Mouse (Mus musculus): ENCODE data around the gene Ldlrad3. TPM values are rescaled to one million over a fixed set of nuclear protein-coding genes. Genes with fewer than 3 reads are reported as not detected.

Ldlrad3 gene
- total RNA-seq, 1 experiment from 2014 or later = 8.8 TPM

GRCm38 (mm10) chr2:101998911-101999572 is 187.1 kb downstream of the Ldlrad3 start:
- DNase-seq = no peak

- no peak for DNase-seq
Observed at GRCm38 (mm10) chr2:101997013-101997412, 189.2 kb downstream of the Ldlrad3 start.

- no peak for DNase-seq
Observed at GRCm38 (mm10) chr2:101992574-101993310, 193.4 kb downstream of the Ldlrad3 start.

- no peak for DNase-seq
Observed at GRCm38 (mm10) chr2:101991726-101992125, 194.5 kb downstream of the Ldlrad3 start.

- DNase-seq = no peak
Observed at GRCm38 (mm10) chr2:101986344-101987087, 199.7 kb downstream of the Ldlrad3 start.

- no peak for DNase-seq
Observed at GRCm38 (mm10) chr2:101983853-101984543, 202.2 kb downstream of the Ldlrad3 start.

- no peak for DNase-seq
Observed at GRCm38 (mm10) chr2:101983082-101983852, 202.9 kb downstream of the Ldlrad3 start.

- no peak for DNase-seq
Observed at GRCm38 (mm10) chr2:101981964-101982498, 204.2 kb downstream of the Ldlrad3 start.

- DNase-seq = no peak
Observed at GRCm38 (mm10) chr2:101981211-101981610, 205.0 kb downstream of the Ldlrad3 start.

GRCm38 (mm10) chr2:101980456-101980947 is 205.7 kb downstream of the Ldlrad3 start:
- DNase-seq = no peak

GRCm38 (mm10) chr2:101978534-101979525 is 207.4 kb downstream of the Ldlrad3 start:
- peak; percentile 47 for DNase-seq

GRCm38 (mm10) chr2:101976399-101977064 is 209.7 kb downstream of the Ldlrad3 start:
- no peak for DNase-seq

- no peak for DNase-seq
Observed at GRCm38 (mm10) chr2:101973810-101974209, 212.4 kb downstream of the Ldlrad3 start.

GRCm38 (mm10) chr2:101967601-101968000 is 218.6 kb downstream of the Ldlrad3 start:
- DNase-seq = no peak

- no peak for DNase-seq
Observed at GRCm38 (mm10) chr2:101967152-101967551, 219.0 kb downstream of the Ldlrad3 start.

GRCm38 (mm10) chr2:101966017-101966416 is 220.2 kb downstream of the Ldlrad3 start:
- DNase-seq = no peak

GRCm38 (mm10) chr2:101965515-101965914 is 220.7 kb downstream of the Ldlrad3 start:
- no peak for DNase-seq

GRCm38 (mm10) chr2:101963367-101963766 is 222.8 kb downstream of the Ldlrad3 start:
- no peak for DNase-seq

- no peak for DNase-seq
Observed at GRCm38 (mm10) chr2:101962349-101962748, 223.8 kb downstream of the Ldlrad3 start.
